Mouse (Mus musculus): ENCODE data around the gene Mroh2a. TPM values are rescaled to one million over a fixed set of nuclear protein-coding genes. Genes with fewer than 3 reads are reported as not detected.

The Mroh2a gene
- 1.6 and 1.9 TPM in 2 replicates for polyA plus RNA-seq (2014; fragmentation: Nextera tagmentation; extraction: Ambion mirVana)

DNA sequence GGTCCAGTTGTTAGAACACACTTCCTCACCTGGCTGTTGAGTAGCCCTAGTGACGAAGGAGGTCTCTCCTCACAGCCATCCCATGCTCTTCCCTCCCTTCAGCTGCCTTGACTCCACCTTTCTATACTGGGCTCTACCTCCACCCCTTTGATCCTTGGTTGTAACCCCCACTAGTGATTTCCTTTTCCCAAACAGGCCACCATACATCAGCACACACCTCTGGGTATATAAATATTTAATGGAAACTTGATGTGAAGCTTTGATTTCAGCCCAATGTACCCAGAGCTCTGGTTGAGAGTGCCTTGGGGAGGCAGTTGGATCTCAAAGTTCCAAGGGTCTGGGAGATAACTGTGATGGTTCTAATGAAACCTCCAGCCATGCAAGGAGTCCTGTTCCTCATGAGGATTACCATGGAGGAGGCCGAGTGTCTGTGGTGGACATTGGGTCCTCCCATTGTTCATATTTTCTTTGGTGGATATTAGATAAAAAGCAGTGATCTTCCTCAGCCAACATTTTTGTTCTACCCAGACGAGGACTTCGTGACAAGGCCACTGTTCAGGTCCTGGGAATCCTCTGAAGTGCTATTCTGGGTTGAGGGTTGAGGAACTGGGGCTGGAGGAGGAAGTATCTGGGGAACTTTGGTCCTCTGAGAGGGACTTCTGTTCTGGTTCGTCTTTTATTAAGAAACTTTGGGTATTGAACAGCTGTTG, at the start of gene Mroh2a:
TSS of gene Mroh2a (plus strand) at position 317 of the 710 bp plus-strand sequence.
- no peak within 1 kb of the TSS for H3K27ac ChIP-seq (replicated peaks; ENCODE audit: low read depth, low read length)
- no peak within 1 kb of the TSS for H3K4me3 ChIP-seq (ENCODE audit: low read depth, low read length)
- ATAC-seq (ENCODE audit: insufficient number of reproducible peaks, low FRiP score, low TSS enrichment, low read depth): no peak
- no peaks in the 10 kb centered on the region for H3K4me1 ChIP-seq (ENCODE audit: control insufficient read depth, insufficient read depth, low read length)
- peaks cover 64% of the 10 kb centered on the region for H3K9me3 ChIP-seq (ENCODE audit: control insufficient read depth, low read length)
- DNase-seq (ENCODE audit: low spot score): peak; percentile 23
- no peaks in the 10 kb centered on the region; the same call in 1 of the 2 replicates for H3K36me3 ChIP-seq (ENCODE audit: control insufficient read depth, insufficient read depth, low read length)
- no peak within 1 kb of the TSS for H3K9ac ChIP-seq (ENCODE audit: low read length)
- H3K4me2 ChIP-seq (ENCODE audit: low read depth, severe bottlenecking): no peak within 1 kb of the TSS
- no peaks in the 10 kb centered on the region for H3K27me3 ChIP-seq (ENCODE audit: control insufficient read depth, insufficient read depth, low read length)
- WGBS: 62% methylated on average over 5 of the region's 5 CpGs

GRCm38 (mm10) chr1:88179657-88180056, 47.1 kb upstream of the Mroh2a start:
- DNase-seq (ENCODE audit: low spot score): no peak
- 88% methylated on average over 1 of the region's 1 CpGs for WGBS

DNA sequence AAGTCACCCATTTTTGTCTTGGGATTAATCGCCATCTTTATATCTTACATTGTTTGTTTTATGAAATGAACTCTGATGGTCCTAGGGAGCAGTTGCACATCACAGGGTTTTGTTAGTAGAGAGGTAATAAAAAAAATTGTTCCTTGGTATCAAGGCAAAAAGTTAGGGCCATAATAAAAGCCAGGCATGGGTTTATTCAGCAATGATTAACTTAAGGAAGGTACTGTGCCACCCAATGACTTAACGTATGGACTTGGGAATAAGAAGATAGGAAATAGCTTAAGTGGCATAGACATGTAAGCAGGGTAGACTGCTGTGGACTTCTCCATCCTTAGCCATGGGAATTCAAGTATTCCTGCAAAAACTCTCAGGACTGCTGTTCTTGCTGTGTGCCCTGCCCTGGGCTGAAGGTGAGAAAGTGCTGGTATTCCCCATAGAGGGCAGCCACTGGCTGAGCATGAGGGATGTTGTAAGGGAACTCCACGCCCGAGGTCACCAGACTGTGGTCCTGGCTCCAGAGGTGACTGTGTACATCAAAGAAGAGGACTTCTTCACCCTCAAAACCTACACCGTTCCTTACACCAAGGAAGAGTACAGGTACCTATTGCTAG, 40.4 kb upstream of the Mroh2a start:
- no peak overlapping the region for H3K27ac ChIP-seq (replicated peaks; ENCODE audit: low read depth, low read length)
- H3K36me3 ChIP-seq (ENCODE audit: control insufficient read depth, insufficient read depth, low read length): no peaks in the 10 kb centered on the region
- H3K9ac ChIP-seq (ENCODE audit: low read length): no peak overlapping the region
- no peaks in the 10 kb centered on the region for H3K4me1 ChIP-seq (ENCODE audit: control insufficient read depth, insufficient read depth, low read length)
- H3K9me3 ChIP-seq (ENCODE audit: control insufficient read depth, low read length): no peaks in the 10 kb centered on the region
- 87% methylated on average over 5 of the region's 5 CpGs for WGBS
- H3K4me2 ChIP-seq (ENCODE audit: low read depth, severe bottlenecking): no peak overlapping the region
- H3K27me3 ChIP-seq (ENCODE audit: control insufficient read depth, insufficient read depth, low read length): no peaks in the 10 kb centered on the region
- ATAC-seq (ENCODE audit: insufficient number of reproducible peaks, low FRiP score, low TSS enrichment, low read depth): no peak
- no peak overlapping the region for H3K4me3 ChIP-seq (ENCODE audit: low read depth, low read length)
- DNase-seq (ENCODE audit: low spot score): no peak

More at GRCm38 (mm10) chr1:88179657-88180056, 47.1 kb upstream of the Mroh2a start:
- no peak for ATAC-seq (ENCODE audit: insufficient number of reproducible peaks, low FRiP score, low TSS enrichment, low read depth)
- no peak overlapping the region for H3K4me3 ChIP-seq (ENCODE audit: low read depth, low read length)
- no peak overlapping the region for H3K9ac ChIP-seq (ENCODE audit: low read length)
- H3K36me3 ChIP-seq (ENCODE audit: control insufficient read depth, insufficient read depth, low read length): no peaks in the 10 kb centered on the region
- no peaks in the 10 kb centered on the region for H3K4me1 ChIP-seq (ENCODE audit: control insufficient read depth, insufficient read depth, low read length)
- H3K9me3 ChIP-seq (ENCODE audit: control insufficient read depth, low read length): no peaks in the 10 kb centered on the region; the same call in 1 of the 2 replicates
- H3K27me3 ChIP-seq (ENCODE audit: control insufficient read depth, insufficient read depth, low read length): no peaks in the 10 kb centered on the region
- H3K4me2 ChIP-seq (ENCODE audit: low read depth, severe bottlenecking): no peak overlapping the region
- no peak overlapping the region for H3K27ac ChIP-seq (replicated peaks; ENCODE audit: low read depth, low read length)

DNA sequence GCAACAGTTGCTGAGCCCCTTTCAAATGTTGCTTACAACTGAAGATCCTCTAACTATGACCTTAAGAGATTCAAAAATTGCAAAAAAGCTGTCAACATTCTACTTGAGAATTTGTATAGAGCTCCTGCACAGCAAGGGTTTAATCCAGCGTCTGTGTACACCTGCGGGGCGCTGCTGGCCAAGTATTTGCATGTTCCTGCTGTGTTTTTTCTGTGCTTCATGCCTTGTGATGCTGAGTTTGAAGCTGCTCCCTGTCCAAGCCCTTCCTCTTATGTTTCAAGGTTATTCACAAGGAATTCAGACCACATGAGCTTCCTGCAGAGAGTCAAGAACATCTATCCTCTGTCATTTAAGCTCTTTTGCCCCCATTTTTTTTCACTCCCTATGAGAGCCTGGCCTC, 34.6 kb upstream of the Mroh2a start:
- no peaks in the 10 kb centered on the region for H3K36me3 ChIP-seq (ENCODE audit: control insufficient read depth, insufficient read depth, low read length)
- WGBS: 76% methylated on average over 3 of the region's 3 CpGs
- DNase-seq (ENCODE audit: low spot score) (no peak), ATAC-seq (ENCODE audit: insufficient number of reproducible peaks, low FRiP score, low TSS enrichment, low read depth) (no peak)
- no peaks in the 10 kb centered on the region for H3K4me1 ChIP-seq (ENCODE audit: control insufficient read depth, insufficient read depth, low read length)
- H3K27ac ChIP-seq (replicated peaks; ENCODE audit: low read depth, low read length): no peak overlapping the region
- no peak overlapping the region for H3K4me3 ChIP-seq (ENCODE audit: low read depth, low read length)
- H3K4me2 ChIP-seq (ENCODE audit: low read depth, severe bottlenecking): no peak overlapping the region
- no peak overlapping the region for H3K9ac ChIP-seq (ENCODE audit: low read length)
- H3K27me3 ChIP-seq (ENCODE audit: control insufficient read depth, insufficient read depth, low read length): no peaks in the 10 kb centered on the region
- no peaks in the 10 kb centered on the region for H3K9me3 ChIP-seq (ENCODE audit: control insufficient read depth, low read length)

GRCm38 (mm10) chr1:88195687-88196086, 31.1 kb upstream of the Mroh2a start:
- no peaks in the 10 kb centered on the region for H3K27me3 ChIP-seq (ENCODE audit: control insufficient read depth, insufficient read depth, low read length)
- H3K36me3 ChIP-seq (ENCODE audit: control insufficient read depth, insufficient read depth, low read length): no peaks in the 10 kb centered on the region
- no peaks in the 10 kb centered on the region for H3K4me1 ChIP-seq (ENCODE audit: control insufficient read depth, insufficient read depth, low read length)
- no peak overlapping the region for H3K4me3 ChIP-seq (ENCODE audit: low read depth, low read length)
- ATAC-seq (ENCODE audit: insufficient number of reproducible peaks, low FRiP score, low TSS enrichment, low read depth) (no peak), DNase-seq (ENCODE audit: low spot score) (no peak)
- 86% methylated on average over 1 of the region's 1 CpGs for WGBS
- H3K4me2 ChIP-seq (ENCODE audit: low read depth, severe bottlenecking): no peak overlapping the region
- H3K9me3 ChIP-seq (ENCODE audit: control insufficient read depth, low read length): no peaks in the 10 kb centered on the region
- no peak overlapping the region for H3K27ac ChIP-seq (replicated peaks; ENCODE audit: low read depth, low read length)
- no peak overlapping the region for H3K9ac ChIP-seq (ENCODE audit: low read length)

GRCm38 (mm10) chr1:88197443-88197842, 29.3 kb upstream of the Mroh2a start:
- no peak overlapping the region for H3K27ac ChIP-seq (replicated peaks; ENCODE audit: low read depth, low read length)
- H3K9ac ChIP-seq (ENCODE audit: low read length): no peak overlapping the region
- no peaks in the 10 kb centered on the region for H3K36me3 ChIP-seq (ENCODE audit: control insufficient read depth, insufficient read depth, low read length)
- ATAC-seq (ENCODE audit: insufficient number of reproducible peaks, low FRiP score, low TSS enrichment, low read depth): no peak
- DNase-seq (ENCODE audit: low spot score): no peak
- no peaks in the 10 kb centered on the region for H3K27me3 ChIP-seq (ENCODE audit: control insufficient read depth, insufficient read depth, low read length)
- no peak overlapping the region for H3K4me3 ChIP-seq (ENCODE audit: low read depth, low read length)
- 76% methylated on average over 3 of the region's 3 CpGs for WGBS
- H3K9me3 ChIP-seq (ENCODE audit: control insufficient read depth, low read length): no peaks in the 10 kb centered on the region
- H3K4me2 ChIP-seq (ENCODE audit: low read depth, severe bottlenecking): no peak overlapping the region
- H3K4me1 ChIP-seq (ENCODE audit: control insufficient read depth, insufficient read depth, low read length): no peaks in the 10 kb centered on the region

DNA sequence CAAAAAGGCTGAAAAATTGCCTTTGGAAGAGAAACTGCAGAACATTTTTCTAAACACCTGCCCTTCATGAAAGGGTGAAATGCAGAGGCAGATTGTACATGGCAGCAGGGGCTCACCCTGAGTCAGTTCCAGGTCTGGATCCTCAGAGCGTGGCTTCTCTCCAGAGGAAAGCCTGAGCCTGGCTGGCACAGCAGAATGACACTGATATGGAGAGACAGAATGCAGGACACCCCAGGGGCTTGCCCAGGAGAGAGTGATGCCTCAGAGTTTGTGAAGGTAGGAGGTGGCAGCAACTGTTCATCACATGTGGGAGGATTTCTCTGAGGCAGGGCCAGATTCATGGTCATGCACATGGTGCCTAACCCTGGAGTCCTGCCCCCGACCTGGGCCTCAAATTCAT, 26.8 kb upstream of the Mroh2a start:
- Histone ChIP-seq H3K4me3 (ENCODE audit: low read depth, low read length) (no peak overlapping the region), H3K4me2 (ENCODE audit: low read depth, severe bottlenecking) (no peak overlapping the region), H3K27ac (replicated peaks; ENCODE audit: low read depth, low read length) (no peak overlapping the region), H3K4me1 (ENCODE audit: control insufficient read depth, insufficient read depth, low read length) (no peaks in the 10 kb centered on the region), H3K9me3 (ENCODE audit: control insufficient read depth, low read length) (no peaks in the 10 kb centered on the region), H3K36me3 (ENCODE audit: control insufficient read depth, insufficient read depth, low read length) (no peaks in the 10 kb centered on the region), H3K27me3 (ENCODE audit: control insufficient read depth, insufficient read depth, low read length) (no peaks in the 10 kb centered on the region), H3K9ac (ENCODE audit: low read length) (no peak overlapping the region)
- WGBS: 86% methylated on average over 2 of the region's 2 CpGs
- ATAC-seq (ENCODE audit: insufficient number of reproducible peaks, low FRiP score, low TSS enrichment, low read depth): no peak
- no peak for DNase-seq (ENCODE audit: low spot score)

GRCm38 (mm10) chr1:88200456-88200855, 26.3 kb upstream of the Mroh2a start, which contains the start of gene Ugt1a2:
Gene Ugt1a2, plus strand, starts transcription at chr1:88200601.
- Histone ChIP-seq H3K9me3 (ENCODE audit: control insufficient read depth, low read length) (no peaks in the 10 kb centered on the region), H3K4me3 (ENCODE audit: low read depth, low read length) (no peak within 1 kb of the TSS), H3K27ac (replicated peaks; ENCODE audit: low read depth, low read length) (no peak within 1 kb of the TSS), H3K9ac (ENCODE audit: low read length) (no peak within 1 kb of the TSS), H3K27me3 (ENCODE audit: control insufficient read depth, insufficient read depth, low read length) (no peaks in the 10 kb centered on the region), H3K36me3 (ENCODE audit: control insufficient read depth, insufficient read depth, low read length) (no peaks in the 10 kb centered on the region), H3K4me2 (ENCODE audit: low read depth, severe bottlenecking) (no peak within 1 kb of the TSS), H3K4me1 (ENCODE audit: control insufficient read depth, insufficient read depth, low read length) (no peaks in the 10 kb centered on the region)
- DNase-seq (ENCODE audit: low spot score) (no peak), ATAC-seq (ENCODE audit: insufficient number of reproducible peaks, low FRiP score, low TSS enrichment, low read depth) (no peak)
- 83% methylated on average over 7 of the region's 7 CpGs for WGBS

All from limb, embryonic 11.5 days (tissue).